Mouse (Mus musculus) adrenal gland, adult (tissue): ENCODE data around the gene Prkn.
A peak's percentile ranks its signal among the peaks of the same experiment; 100 is the strongest.

Source experiments
- DNase-seq, 2 experiments: peaks; one replicate each; pipeline ENCODE4 v3.0.0; 2022 to 2023; ENCODE audit warnings: low spot score in 1 of 2; ENCODE audit not compliant: inconsistent age in 2 of 2

Prkn gene

DNA sequence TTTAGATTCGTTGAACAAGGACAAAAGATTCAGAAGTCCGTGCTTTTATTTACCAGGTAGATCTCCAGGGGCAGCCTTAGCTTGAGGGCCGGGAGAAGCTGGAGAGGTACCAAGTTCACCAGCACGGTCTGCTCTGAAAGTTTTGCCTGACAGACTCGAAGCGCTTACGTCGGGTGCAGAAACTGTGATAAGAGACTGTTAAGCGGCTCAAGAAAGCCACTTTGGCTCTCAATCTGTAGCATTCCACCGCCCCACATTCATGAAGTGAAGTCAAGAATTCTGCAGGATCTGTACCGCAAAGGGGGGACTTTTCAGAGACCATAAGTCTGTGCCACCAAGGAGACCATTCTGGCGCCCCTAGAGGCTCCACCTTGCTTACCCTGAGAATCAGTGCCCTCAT lies 1212.5 kb downstream of the Prkn start:
- no peak for DNase-seq

DNA sequence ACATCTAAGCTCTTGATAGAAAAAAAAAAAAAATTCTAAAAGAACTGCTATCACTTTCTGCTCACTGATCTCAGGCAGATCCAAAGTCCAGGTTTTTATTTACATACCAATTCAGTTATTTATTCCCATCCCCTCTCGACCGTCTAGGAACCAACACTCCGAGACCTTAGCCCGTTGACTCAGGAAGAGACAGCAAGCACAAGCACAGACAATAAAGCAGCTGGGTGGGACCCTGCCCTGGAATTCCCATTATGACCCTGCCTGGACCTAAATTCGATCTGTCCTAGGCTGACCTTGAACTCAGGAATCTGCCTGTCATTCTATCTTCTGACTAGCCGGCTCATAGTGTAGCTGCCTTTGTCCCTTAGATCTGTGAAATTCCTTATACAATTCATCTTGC lies 1218.9 kb downstream of the Prkn start:
- DNase-seq, result no peak

DNA sequence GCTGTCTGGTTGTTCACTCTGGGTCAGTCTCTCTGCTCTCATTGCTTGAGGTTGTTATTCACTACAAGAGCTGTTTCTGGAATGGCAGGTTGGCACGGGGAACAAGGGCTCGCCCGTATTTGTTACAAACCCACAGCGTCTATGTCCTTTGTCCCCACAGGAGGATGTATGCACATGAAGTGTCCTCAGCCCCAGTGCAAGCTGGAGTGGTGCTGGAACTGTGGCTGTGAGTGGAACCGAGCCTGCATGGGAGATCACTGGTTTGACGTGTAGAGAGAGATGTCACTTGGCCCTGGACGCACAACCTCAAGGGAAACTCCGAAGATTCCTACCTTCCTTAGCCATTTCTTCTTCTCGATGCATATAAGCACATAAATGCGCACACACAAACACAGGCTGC lies 1221.2 kb downstream of the Prkn start:
- no peak for DNase-seq

DNA sequence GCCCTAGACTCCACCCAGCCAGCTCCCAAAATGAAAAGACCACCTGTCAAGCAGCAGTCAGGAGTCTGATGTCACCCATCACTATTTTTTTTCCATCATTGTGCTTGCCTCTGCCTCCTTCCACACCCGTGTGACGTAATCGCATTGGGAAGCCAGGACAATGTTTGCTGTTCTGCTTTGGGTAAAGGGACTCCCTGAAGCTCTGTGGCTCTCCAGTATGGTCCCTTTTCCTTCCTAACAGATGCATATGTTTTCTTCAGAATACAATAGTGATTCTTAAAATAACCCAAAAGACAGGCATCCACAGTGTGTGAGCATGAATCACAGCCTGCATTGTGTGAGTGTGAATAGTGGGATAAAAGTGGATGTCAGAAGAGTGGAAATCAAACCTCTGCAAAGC lies 1222.7 kb downstream of the Prkn start:
- no peak for DNase-seq

DNA sequence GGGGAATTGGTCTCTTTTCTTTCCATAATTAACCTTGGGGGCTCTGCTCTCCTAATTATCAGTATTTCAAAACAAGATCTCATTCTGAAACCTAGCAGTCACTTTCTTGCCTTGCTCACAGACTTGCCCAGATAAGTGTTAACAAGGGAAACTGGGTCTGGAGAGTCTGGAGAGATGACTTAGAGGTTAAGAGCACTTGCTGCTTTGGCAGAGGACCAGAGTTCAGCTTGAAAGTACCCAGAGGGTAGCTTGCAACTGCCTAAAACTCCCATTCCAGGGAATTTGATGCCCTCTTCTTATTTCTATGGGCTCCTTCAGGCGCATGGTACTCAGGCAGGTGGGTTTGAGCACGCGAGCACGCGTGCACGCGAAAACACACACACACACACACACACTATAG lies 1223.3 kb downstream of the Prkn start:
- no peak for DNase-seq

DNA sequence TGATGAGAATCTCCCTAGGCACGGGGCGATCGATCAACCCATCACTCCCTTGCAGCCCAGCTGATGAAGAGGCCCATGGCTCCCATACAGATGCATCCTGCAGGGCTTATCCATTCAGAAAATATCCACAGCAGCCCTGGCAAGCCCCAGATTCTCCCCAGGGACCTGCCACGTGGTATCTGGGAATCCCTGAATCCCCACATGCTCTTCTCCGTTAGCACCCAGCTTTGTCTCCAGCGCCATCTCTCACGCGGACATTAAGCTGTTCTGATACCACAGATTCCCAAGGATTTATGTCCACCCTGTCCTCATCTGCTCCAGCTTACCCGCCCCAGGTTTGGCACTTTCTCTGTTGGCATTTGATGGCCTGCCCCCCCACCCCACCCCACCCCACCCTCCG lies 1225.9 kb downstream of the Prkn start:
- DNase-seq, result no peak

DNA sequence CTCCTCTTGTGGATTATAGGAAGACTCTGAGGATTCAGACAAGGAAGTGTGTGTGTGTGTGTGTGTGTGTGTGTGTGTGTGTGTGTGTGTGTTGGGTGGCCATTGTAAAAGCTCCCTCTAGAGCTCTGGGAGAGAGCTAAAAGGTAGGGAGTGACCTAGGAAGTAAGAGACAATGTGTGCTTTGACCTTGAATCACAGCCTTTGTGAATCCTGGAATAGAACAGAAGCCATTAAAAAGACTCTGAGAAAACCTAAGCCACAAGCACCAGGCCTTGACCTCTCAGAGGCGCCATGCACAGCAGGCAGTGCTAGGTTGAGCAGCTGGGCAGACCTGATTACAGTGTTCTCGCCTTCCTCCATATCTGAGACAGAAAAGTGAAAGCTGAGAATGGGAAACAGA lies 1236.6 kb downstream of the Prkn start:
- DNase-seq, result no peak

DNA sequence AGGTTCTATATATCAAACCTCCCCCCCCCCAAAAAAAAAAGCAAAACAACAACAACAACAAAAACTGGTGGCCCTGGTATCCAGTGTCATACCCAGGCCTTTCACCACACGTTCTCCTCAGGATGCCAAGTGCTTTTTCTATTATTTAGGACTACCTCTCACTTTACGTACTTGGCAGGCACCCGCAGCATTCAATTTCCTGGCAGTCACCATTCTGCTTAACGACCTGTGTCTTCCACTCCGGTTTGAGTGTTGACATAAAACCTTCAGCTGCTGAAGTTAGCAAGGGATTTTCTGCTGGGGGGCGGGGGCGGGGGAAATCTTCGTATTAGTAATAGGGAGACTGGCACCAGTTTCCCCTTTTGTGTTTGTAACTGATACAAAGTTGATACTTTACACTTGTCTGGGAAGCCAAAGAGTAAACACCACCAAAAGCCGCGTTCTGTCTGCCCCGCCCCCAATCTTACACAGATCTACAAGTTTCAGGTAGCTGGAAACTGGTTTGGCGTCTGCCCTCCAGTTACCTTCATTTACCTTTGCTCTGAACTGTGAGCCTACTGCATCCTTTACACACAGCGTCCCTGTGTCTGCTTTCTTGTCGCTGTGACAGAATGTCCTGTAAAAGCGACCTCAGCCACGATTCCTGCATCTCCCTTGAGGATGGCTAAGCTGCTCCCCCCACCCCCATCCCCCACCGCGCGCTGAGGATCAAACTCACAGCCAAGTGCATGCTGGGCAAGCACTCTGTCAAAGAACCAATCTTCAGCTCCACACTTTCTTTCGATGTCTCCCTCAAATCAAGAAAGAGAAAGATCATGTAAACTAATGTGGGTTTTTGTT lies 1240.7 kb downstream of the Prkn start:
- no peak for DNase-seq

DNA sequence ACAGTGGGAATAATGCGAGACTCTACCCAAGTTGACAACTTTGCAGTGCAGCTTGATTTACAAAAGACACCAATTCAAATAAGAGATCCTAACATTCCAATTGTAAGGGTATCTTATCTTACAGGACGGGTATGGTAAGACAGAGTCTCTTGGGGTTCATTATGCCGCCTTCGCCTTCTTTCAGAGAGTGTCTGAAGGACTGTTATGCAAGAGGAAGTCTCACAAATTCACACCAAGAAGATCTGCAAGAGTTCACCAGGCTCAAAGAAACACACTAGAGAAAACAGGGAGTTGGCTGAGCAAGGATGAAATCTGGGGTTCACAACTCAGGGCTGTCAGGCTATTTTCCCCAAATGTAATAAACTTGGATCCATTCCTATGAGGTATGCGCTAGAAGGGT lies 1242.0 kb downstream of the Prkn start:
- no peak for DNase-seq

DNA sequence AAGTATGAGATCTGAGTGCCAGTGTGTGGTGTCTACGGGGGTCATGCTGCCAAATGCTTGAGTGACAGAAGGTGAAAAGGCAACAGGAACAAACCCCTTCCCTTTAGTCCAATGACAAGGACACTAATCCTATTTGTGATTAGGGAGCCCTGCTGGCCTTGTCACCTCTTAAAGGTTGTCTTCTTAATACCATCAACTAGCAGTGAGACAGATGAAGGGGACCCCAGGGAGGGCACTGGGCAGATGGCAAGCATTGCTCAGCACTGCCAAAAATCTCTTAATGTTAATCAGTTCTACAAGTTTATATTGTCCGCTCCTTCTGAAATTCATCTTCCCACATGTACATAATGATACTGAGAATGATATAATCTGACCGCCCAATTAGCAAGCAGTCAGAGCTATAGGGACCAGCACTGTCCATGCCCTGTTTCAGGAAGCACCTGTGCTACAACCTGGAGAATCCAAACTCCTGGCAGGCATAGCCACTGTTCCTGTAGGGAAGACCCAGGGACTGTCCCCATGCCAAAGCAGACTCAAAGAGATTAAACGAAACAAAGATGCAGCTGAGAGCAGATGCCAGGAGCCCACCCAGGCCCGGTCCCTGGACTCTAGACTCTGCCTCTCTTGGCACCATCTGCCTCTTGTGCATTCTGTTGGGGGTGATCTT lies 1250.2 kb downstream of the Prkn start:
- no peak for DNase-seq

DNA sequence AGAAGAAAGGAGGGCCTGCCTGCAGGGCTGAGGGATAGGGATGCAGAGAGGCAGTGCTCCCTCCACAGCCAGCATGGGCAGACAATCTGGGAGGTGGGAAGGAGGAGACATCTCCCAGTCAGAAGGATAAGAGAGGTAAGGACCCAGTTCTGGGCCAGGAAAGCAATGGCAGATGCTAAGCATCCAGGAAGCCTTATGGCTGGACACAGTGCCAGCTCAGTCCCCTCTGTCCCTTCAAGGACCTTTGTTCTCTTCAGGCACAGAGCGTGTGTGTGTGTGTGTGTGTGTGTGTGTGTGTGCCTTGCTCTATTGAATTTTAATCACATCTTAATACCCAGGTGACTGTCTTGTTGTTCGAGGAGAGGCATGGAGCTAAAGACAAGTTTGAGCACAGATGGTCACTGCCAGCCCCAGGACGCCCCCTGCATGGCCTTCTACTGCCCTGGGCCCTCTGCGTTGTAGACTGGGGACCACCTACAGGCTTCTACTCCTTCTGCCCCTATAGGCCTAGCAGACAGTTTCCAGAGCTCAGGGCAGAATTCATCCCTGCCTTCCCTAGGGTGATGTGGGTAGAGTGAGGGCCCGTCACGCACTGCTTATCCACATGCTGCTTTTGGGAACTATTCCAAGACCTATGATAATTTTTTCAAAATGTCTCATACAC lies 1252.8 kb downstream of the Prkn start:
- DNase-seq, result peak in 1 of 2 experiments; percentile 15

DNA sequence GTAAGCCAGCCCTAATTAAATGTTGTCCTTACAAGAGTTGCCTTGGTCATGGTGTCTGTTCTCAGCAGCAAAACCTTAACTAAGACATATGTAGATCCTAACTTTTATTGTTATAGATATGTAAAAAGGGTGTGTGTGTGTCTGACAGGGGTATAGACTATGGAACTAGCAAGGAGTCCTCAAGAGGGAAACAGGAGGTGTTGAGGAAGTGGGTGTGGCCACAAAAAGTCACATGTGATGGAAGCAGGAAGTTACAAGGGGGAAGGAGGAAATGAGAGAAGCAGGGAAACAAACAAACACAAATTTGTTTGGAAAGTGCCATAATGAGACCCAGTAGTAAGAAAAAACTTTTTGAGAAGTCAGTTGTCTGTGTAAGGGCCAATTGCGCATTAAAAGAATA lies 1253.8 kb downstream of the Prkn start:
- no peak for DNase-seq

DNA sequence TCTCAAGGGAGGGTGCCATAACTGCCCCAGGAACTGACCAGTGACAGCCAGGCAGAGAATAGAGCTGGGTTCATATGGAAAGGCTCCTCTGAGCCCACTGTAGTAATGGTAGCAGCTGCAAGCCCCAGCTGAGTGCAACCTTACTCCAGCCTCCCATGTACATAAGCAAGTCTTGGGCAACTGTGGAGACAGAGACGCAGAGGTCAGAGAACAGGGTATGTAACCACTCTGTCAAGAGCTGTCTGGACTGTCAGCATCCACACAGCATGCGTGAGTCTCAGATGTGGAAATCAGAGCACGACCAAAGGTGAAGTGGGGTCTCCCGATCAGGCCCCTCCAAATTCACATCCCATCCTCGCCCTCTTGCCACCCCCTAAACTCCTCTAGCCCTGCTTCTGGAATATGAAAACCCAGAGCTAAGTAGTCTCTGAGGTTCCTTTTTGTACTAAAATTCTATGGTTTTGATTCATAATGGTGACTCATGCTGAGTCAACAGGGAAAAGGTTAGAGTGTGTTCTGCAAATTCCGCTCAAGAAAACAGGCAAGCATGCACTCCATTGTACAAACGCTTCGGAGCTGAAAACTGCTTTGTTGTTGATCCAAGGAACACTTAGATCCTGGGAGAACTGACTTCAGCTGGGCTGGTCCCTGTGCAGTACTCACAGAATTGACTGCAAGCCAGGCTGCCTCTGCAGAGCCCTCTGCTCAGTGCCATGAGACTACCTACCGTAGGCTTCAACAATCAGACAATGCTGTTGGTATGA lies 1254.8 kb downstream of the Prkn start:
- peak; percentile 86 to 90 for DNase-seq

DNA sequence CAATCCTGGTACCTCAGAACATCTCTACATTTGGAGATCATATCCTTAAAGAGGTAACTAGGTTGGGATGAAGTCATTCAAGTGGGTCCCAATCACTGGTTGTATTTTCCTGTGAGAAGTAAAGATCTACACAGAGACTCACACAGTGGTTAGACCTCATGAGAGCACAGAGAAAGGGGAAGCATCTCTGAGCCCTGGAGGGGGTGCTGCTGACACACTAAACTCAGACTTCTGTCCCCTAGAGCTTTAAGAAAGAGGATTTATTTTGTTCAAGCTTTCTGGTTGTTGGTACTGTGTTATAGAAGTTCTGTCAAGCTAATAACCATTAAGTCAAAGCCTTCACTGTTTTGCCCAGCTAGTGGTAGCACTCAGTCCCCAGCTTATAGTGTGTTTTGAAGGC lies 1259.2 kb downstream of the Prkn start:
- DNase-seq, result no peak

DNA sequence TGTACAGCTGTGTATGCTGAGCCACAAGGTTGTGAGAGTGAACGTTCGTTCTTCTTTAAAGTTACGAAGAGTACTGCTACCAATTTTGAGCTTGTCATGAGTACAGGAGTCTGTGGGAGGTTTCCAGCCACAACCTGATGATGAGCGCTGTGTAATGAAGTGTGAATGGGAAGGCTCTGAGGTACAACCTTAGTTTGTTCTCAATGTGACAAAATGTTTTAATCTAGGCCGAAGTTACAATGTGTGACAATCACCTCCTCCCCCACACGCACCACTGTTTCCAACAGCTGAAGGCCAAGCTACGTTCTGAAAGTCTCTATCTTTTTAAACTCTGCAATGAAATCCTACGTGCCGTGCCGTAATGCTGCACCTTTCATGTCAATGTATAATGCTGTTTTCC lies 1262.1 kb downstream of the Prkn start:
- no peak for DNase-seq

DNA sequence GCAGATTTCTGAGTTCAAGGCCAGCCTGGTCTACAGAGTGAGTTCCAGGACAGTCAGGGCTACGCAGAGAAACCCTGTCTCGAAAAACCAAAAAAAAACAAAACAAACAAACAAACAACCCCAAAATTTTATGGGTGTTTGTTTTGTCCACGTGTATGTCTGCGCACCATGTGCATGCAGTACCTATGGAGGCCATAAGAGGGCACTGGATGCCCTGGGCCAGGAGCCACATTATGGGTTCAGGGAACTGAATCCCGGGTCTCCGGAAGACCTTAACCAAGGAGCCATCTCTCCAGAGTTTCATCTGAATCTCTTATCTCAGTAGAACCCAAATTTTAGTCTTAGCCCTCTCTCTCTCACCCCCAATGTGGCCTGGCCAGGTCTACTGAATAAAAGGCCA lies 1263.6 kb downstream of the Prkn start:
- DNase-seq, result no peak

DNA sequence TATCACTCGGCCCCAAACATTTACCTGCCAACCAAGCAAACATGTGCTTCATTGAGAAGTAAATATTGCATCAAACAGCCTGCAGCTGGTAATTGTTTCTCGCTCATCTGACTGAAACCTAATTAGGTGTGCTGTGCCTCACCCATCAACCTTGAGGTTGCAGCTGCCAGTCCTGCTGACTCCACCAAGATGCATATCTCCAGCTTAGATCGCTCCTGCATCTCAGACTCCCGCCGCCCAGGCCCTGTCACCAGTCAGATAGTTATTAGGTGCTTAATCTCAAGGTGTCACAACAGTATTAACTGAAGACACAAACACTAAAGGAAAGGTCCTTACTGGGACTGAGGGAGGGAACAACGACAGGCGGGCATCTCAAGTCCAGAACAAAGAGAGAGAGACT lies 1264.1 kb downstream of the Prkn start:
- no peak for DNase-seq

DNA sequence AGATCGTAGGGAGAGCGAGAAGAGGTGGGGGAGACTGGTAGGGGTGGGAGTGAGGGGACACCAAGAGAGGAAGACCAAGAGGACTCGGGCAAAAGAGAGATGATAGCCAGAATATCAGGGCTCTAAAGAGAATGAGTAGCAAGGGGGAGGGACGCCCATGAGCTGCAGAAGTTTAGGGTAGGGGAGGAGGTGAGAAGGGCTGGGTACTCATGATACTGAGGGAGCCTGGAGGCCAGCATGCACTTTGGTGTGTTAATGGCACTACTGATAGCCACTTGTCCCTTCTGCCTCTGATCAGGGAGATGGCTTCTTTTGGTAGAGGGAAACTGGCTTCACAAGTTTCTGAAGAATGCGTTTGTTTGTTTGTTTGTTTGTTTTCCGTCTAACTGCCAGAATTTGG lies 1264.5 kb downstream of the Prkn start:
- no peak for DNase-seq

DNA sequence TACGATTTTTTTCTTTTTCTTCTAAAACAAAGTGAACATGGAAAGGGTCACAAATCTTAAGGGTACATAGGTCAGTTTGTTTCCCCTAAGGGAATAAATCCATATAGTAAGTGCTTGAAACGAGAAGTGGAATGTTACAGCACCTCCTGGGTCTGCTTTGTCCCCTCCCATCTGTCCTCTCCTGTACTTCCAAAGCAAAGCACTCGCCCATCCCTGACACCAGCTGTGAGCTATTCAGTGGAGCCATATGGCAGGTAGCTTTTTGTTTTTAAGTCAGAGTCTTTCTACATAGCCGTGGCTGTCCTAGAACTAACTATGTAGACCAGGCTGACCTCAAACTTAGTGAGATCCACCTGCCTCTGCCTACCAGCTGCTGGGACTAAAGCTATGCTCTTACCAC lies 1266.1 kb downstream of the Prkn start:
- DNase-seq, result no peak
